Mouse (Mus musculus) limb, embryonic 11.5 days (tissue): ENCODE measurements around the gene Ppip5k2. TPM values are rescaled to one million over a fixed set of nuclear protein-coding genes. Genes with fewer than 3 reads are reported as not detected.

Experiments used
- ATAC-seq: fragments of 200-750 bp; cut with Nextera tagmentation; 2 replicates; pipeline ENCODE4 v1.8.0; 2017; ENCODE audit warnings: low read depth; ENCODE audit not compliant: insufficient number of reproducible peaks, low FRiP score, low TSS enrichment
- DNase-seq: peaks from one replicate; pipeline ENCODE4 v3.0.0-alpha.2; 2015; ENCODE audit warnings: low spot score
- H3K27ac ChIP-seq: fragments of 300-500 bp; sonication (generic); replicated peaks from 2 replicates; pipeline ENCODE4 v1.5.1; 2014; ENCODE audit warnings: low read depth, mild to moderate bottlenecking, low read length
- H3K27me3 ChIP-seq: fragments of 300-500 bp; sonication (generic); 2 replicates; pipeline ENCODE4 v1.6.1; 2014; ENCODE audit warnings: mild to moderate bottlenecking, low read length, mixed read lengths; ENCODE audit not compliant: control insufficient read depth, insufficient read depth
- H3K36me3 ChIP-seq: fragments of 300-500 bp; sonication (generic); 2 replicates; pipeline ENCODE4 v1.6.1; 2014; ENCODE audit warnings: mild to moderate bottlenecking, low read length, moderate library complexity, mixed read lengths; ENCODE audit not compliant: control insufficient read depth, insufficient read depth
- H3K4me1 ChIP-seq: fragments of 300-500 bp; sonication (generic); 2 replicates; pipeline ENCODE4 v1.6.1; 2014; ENCODE audit warnings: low read length, mixed read lengths; ENCODE audit not compliant: control insufficient read depth, insufficient read depth
- H3K4me2 ChIP-seq: fragments of 300-500 bp; sonication (generic); 2 replicates; pipeline ENCODE4 v1.6.1; 2014; ENCODE audit warnings: low read depth, mild to moderate bottlenecking, moderate library complexity; ENCODE audit not compliant: severe bottlenecking
- H3K4me3 ChIP-seq: fragments of 300-500 bp; sonication (generic); 2 replicates; pipeline ENCODE4 v1.5.1; 2014; ENCODE audit warnings: low read depth, low read length
- H3K9ac ChIP-seq: fragments of 300-500 bp; sonication (generic); 2 replicates; pipeline ENCODE4 v1.6.1; 2014; ENCODE audit warnings: mild to moderate bottlenecking, low read length
- H3K9me3 ChIP-seq: fragments of 300-500 bp; sonication (generic); 2 replicates; pipeline ENCODE4 v1.6.1; 2016; ENCODE audit warnings: low read length; ENCODE audit not compliant: control insufficient read depth
- WGBS: fragments of 180-500 bp; shearing (Covaris S2); extraction: QIAGEN DNeasy Blood & Tissue Kit; methylation state at CpG from one replicate; pipeline ENCODE4 v1.1.7; 2014; 5-methylcytosine and 5-hydroxymethylcytosine counted together
- polyA plus RNA-seq: library from polyadenylated mRNA; unstranded; fragments of >200 nt; fragmentation: Nextera tagmentation; extraction: Ambion mirVana; gene quantifications from 2 replicates; pipeline ENCODE4 v1.2.1, GENCODE M21; 2014

Gene Ppip5k2
- polyA plus RNA-seq, 1 experiment from 2014 or later, result 46.2 TPM

DNA sequence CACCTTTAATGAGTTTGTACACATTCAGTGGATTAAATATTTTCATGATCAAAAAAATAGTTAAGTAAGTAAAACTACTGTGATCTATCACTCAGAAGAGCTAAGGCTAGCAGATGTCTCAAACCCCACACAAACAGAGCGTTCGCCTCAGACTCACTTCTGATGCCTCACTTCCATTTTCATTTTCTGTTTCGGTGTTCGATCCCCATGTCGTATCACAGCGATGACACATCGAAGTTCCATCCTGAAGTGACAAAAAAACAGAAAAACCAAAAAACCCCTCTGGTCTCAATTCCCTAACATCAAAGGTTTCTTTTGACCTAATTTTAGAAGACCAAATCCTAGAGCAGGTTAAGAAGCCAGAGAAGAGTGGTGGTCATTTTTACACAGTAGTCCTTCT lies 23.9 kb downstream of the Ppip5k2 start:
- WGBS, result 97% methylated on average over 7 of the region's 7 CpGs
- H3K9me3 ChIP-seq, result no peaks in the 10 kb centered on the region
- no peak overlapping the region for H3K9ac ChIP-seq
- DNase-seq (no peak), ATAC-seq (no peak)
- no peaks in the 10 kb centered on the region for H3K27me3 ChIP-seq
- H3K36me3 ChIP-seq, result no peaks in the 10 kb centered on the region; the same call in 1 of the 2 replicates
- H3K4me3 ChIP-seq, result no peak overlapping the region
- H3K27ac ChIP-seq, result no peak overlapping the region
- H3K4me1 ChIP-seq, result no peaks in the 10 kb centered on the region
- no peak overlapping the region for H3K4me2 ChIP-seq

DNA sequence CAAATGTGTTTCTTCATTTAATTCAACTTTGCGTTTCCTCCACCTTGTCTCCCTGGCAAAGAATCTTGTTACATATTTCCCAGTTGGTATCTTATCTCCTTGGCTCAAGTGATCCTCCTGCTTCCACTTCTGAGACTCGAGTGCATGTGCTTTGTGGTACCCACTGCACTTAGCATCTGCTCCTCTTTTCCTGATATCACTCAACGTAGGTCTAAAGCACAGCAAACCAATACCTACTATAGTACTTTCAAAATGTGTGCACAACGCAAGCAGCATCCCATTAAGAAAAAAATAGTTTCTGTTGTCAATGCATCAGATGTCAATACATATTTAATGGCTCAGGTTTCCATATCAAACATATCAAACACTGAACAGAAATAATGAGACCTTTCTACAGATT lies 24.5 kb downstream of the Ppip5k2 start:
- Histone ChIP-seq H3K27ac (no peak overlapping the region), H3K36me3 (no peaks in the 10 kb centered on the region; the same call in 1 of the 2 replicates), H3K9ac (no peak overlapping the region), H3K27me3 (no peaks in the 10 kb centered on the region), H3K9me3 (no peaks in the 10 kb centered on the region), H3K4me1 (no peaks in the 10 kb centered on the region), H3K4me3 (no peak overlapping the region), H3K4me2 (no peak overlapping the region)
- 94% methylated on average over 4 of the region's 4 CpGs for WGBS
- no peak for DNase-seq
- no peak for ATAC-seq

DNA sequence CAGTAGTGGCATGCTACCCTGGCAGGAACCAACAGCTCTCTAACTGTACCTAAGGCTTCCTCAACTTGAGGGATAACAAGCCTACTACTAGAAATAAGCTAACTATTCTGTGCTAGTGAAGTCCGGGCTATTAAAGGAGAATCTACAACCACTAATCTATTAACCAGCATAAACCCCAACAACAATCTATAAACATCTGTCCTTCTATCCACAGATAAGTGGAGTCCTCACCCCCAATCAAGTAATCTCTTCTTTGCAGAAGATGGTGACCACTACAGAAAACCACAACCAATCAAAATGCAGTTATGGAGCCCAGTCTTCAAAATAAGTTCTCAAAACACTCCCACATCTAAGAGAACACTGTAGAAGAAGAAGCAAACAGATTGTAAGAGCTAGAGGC lies 27.1 kb downstream of the Ppip5k2 start:
- H3K36me3 ChIP-seq, result no peaks in the 10 kb centered on the region; the same call in 1 of the 2 replicates
- no peaks in the 10 kb centered on the region for H3K9me3 ChIP-seq
- H3K9ac ChIP-seq, result no peak overlapping the region
- DNase-seq (no peak), ATAC-seq (no peak)
- H3K4me1 ChIP-seq, result no peaks in the 10 kb centered on the region
- no peak overlapping the region for H3K4me2 ChIP-seq
- 88% methylated on average over 1 of the region's 1 CpGs for WGBS
- H3K27ac ChIP-seq, result no peak overlapping the region
- H3K4me3 ChIP-seq, result no peak overlapping the region
- no peaks in the 10 kb centered on the region for H3K27me3 ChIP-seq

DNA sequence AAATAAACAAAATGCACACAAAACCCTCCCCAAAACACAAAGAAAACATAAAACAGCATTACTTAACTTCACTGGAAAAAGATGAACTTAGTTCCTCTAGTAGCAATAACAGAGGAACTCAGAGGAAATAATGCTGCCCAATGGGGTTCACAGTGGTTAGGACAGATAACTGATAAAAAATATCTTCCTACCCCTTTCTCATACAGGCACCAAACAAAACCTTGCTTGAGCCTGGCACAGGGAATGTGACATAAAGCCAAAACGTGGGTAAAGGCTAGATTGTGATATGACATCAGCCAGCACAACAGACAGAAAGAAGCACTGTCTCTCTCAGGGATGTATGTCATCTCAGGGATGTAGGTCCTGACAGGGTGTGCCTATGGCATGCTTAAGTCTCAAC lies 40.9 kb downstream of the Ppip5k2 start:
- Histone ChIP-seq H3K4me3 (no peak overlapping the region), H3K9me3 (no peaks in the 10 kb centered on the region), H3K27ac (no peak overlapping the region), H3K9ac (no peak overlapping the region), H3K27me3 (no peaks in the 10 kb centered on the region), H3K4me1 (no peaks in the 10 kb centered on the region), H3K4me2 (no peak overlapping the region), H3K36me3 (0 out of 2 replicates have a peak, but pooled peaks cover 2% of the 10 kb centered on the region)
- no peak for ATAC-seq
- DNase-seq, result no peak
- 71% methylated on average over 1 of the region's 1 CpGs for WGBS

DNA sequence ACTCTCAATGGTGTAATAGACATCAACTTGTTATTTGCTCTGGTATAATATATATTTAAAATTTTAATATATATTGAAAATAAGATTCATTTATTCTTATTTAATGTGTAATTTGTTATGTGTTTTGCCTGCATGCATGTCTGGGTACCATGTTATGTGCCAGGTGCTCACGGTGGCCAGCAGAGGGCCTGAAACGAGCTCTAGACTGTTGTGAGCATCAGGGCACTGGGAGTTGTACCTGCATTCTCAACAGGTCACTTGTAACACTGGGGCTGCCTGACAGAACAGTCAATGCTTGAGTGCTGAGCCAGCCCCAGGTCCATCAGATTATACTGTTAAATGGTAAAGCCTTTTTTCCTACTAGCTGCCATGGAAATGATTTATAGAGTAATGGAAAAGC lies 43.5 kb downstream of the Ppip5k2 start:
- no peaks in the 10 kb centered on the region for H3K27me3 ChIP-seq
- WGBS, result 83% methylated on average over 2 of the region's 2 CpGs
- no peak overlapping the region for H3K9ac ChIP-seq
- no peaks in the 10 kb centered on the region for H3K4me1 ChIP-seq
- H3K27ac ChIP-seq, result no peak overlapping the region
- H3K4me2 ChIP-seq, result no peak overlapping the region
- H3K4me3 ChIP-seq, result no peak overlapping the region
- no peak for ATAC-seq
- no peak for DNase-seq
- H3K9me3 ChIP-seq, result no peaks in the 10 kb centered on the region
- H3K36me3 ChIP-seq, result 0 out of 2 replicates have a peak, but pooled peaks cover 2% of the 10 kb centered on the region

DNA sequence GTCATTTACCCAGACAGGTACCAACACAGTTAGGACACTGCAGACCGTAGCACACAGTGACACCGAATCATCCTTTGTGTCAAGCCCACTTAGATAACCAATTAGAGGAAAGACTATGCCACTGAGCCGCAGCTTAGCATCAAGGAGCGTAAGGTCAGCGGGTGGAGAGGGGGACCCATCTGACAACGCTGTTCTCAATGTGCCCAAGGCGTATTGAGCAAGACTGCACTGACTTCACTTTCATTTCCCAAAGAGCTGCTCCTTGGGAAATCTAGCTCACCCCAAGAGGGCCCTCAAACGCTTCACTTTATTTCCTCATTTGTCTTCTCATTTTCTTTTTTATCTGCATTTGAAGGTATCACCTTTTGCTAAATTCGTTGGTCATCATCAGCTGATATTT lies 51.8 kb downstream of the Ppip5k2 start:
- DNase-seq (no peak), ATAC-seq (no peak)
- Histone ChIP-seq H3K9me3 (no peaks in the 10 kb centered on the region), H3K9ac (no peak overlapping the region), H3K27me3 (no peaks in the 10 kb centered on the region), H3K27ac (no peak overlapping the region), H3K4me1 (no peaks in the 10 kb centered on the region), H3K4me3 (no peak overlapping the region), H3K36me3 (peaks cover 4% of the 10 kb centered on the region; the same call in 1 of the 2 replicates), H3K4me2 (no peak overlapping the region)
- WGBS, result 92% methylated on average over 9 of the region's 9 CpGs

DNA sequence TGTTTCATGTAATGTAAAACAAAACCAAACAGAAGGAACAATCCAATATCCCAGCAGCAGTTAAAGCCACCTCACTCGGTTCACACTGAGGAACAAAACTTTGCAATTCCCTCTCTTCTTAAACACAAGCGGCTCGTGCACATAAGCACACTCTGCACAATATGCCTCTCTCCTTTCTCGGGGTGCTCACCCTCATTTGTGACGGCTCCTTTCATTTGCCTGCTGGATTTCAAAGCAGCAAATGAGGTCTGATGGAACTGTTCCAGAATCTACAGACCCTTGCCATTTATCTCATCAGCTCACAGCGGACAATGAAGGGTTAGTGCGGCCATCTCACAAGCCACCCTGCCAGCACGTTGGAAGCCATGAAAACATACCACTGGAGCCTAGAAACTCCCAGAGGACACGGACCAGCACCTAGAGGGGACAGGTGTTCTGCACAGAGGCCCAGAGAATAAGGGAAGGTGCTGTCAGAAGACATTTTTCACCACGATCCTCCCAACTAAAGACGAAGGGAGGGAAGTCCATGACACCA lies 55.8 kb downstream of the Ppip5k2 start:
- no peaks in the 10 kb centered on the region for H3K9me3 ChIP-seq
- WGBS, result 89% methylated on average over 11 of the region's 11 CpGs
- DNase-seq, result no peak

DNA sequence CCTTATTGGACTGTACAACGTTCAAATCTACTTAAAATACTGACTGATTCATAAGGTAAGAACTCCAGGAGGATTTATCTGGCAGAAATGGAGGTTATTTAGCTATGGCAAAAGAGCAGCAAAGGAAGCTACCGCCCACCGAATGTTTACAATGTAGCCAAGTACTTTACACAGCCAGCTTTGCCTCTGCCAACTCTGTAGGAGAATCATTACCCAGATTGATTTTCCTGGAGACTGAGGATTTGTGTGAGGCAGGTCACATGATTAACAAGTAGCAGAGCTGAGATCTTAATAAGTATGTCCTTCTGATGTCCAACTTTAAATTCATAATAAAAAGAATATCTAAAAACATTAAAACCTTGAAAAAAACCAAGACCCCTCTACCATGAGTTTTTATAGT lies 59.7 kb downstream of the Ppip5k2 start:
- no peak overlapping the region for H3K4me2 ChIP-seq
- 97% methylated on average over 3 of the region's 3 CpGs for WGBS
- ATAC-seq (no peak), DNase-seq (no peak)
- no peaks in the 10 kb centered on the region for H3K27me3 ChIP-seq
- H3K36me3 ChIP-seq, result peaks cover 5% of the 10 kb centered on the region; the same call in 1 of the 2 replicates
- H3K9ac ChIP-seq, result no peak overlapping the region
- no peak overlapping the region for H3K4me3 ChIP-seq
- H3K4me1 ChIP-seq, result no peaks in the 10 kb centered on the region
- H3K27ac ChIP-seq, result no peak overlapping the region
- H3K9me3 ChIP-seq, result no peaks in the 10 kb centered on the region

More for the DNA sequence above, 55.8 kb downstream of the Ppip5k2 start:
- Histone ChIP-seq H3K4me3 (no peak overlapping the region), H3K36me3 (peaks cover 3% of the 10 kb centered on the region; the same call in 1 of the 2 replicates), H3K27ac (no peak overlapping the region), H3K4me1 (no peaks in the 10 kb centered on the region), H3K4me2 (no peak overlapping the region), H3K27me3 (no peaks in the 10 kb centered on the region), H3K9ac (no peak overlapping the region)
- no peak for ATAC-seq

DNA sequence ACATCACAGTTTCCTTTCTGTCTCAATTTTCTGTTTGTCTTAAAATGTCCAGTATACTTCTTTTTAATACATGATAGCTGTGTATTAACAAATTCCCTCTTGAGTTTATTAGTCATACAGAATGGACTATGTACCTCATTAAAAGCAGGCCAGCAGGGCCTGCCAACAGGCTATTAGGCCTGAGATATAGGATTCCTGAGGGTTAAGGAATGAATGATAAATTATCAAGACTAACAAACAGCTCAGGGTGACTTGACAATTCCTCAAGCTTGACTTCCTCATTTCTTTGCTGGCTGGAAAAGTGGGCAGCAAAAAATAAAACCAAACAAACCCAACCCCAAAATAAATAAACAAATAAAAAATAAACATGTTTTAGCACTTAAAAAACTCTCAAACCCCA lies 64.8 kb downstream of the Ppip5k2 start:
- ATAC-seq (no peak), DNase-seq (no peak)
- Histone ChIP-seq H3K36me3 (peaks cover 2% of the 10 kb centered on the region; the same call in 1 of the 2 replicates), H3K4me2 (no peak overlapping the region), H3K9me3 (no peaks in the 10 kb centered on the region), H3K27me3 (no peaks in the 10 kb centered on the region), H3K4me1 (no peaks in the 10 kb centered on the region), H3K9ac (no peak overlapping the region), H3K27ac (no peak overlapping the region), H3K4me3 (no peak overlapping the region)
